Mouse (Mus musculus) adrenal gland, postnatal 4 days (tissue): ENCODE measurements at regions not wholly inside any gene's neighbourhood (a gene's known extent, or its start where the extent isn't known, plus 50 kb on each side); places are given as distances from the start of the nearest gene placed in this dataset.
"Not testable (repeated sequence)": the region's sequence is repeated elsewhere in the genome, so short reads cannot be mapped to it uniquely, and the experiment has no call there.

Experiments
- DNase-seq, 2 experiments: peaks; one replicate each; pipeline ENCODE4 v3.0.0; 2021 to 2022; ENCODE audit warnings: low spot score in 2 of 2, mixed read lengths in 2 of 2

DNA sequence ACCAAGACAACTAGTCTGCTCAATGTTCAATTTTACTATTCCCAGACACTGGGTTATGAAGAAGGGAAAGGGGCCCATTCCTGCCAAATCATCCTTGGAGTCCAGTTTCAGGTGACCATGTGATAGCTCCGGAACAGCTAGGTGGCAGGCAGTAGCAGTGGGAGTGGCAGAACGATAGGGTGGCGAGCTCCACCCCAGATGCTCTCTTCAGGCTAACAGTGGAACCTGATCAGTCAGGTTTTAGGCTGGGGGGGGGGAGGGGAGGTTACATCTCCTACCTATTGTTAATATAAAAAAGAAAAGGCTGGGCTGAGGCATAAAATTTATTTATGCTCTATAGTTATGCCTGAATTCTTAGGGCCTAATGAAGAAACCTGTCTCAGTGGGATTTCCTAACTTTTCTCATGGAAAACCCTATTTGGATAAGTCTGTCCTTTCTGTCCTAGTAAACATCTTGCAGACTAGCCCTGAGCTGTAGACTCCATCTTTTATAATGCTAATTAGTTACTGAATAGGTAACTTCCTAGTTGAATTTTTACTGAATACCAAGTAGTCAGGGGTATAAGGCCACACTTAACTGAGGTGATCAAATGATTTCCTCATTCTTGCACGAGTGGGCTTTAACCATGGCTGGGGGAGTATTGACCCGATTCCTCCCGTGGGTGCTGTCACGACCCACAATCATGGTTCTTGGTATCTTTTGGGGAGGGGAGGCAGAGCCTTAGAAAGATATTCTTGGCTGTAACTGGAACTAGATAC is 223.2 kb upstream of the Ell2 start:
- DNase-seq, result not testable (repeated sequence)

DNA sequence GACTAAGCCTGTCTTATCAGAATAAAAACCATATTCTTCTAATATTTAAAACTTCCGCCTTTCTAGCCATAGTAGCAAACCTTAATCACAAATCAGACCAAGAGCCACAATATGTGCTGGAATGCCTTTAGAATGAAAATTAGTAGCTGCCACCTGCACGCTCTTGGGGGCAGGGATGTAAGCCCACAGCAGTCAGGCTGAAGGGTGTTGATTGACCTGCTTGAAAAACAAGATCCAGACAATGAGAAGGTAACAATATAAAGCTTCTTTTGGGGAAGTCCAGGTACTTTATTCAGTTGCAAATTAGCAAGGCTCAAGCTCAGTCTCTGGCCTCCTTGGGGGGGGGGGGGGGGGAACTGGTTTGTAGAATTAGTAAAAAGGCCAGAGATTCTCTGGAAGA is 222.3 kb upstream of the Ell2 start:
- DNase-seq, result not testable (repeated sequence)

- DNase-seq, result no peak
These were observed 205.0 kb upstream of the Ell2 start for GRCm38 (mm10) chr13:75501530-75501929.

DNA sequence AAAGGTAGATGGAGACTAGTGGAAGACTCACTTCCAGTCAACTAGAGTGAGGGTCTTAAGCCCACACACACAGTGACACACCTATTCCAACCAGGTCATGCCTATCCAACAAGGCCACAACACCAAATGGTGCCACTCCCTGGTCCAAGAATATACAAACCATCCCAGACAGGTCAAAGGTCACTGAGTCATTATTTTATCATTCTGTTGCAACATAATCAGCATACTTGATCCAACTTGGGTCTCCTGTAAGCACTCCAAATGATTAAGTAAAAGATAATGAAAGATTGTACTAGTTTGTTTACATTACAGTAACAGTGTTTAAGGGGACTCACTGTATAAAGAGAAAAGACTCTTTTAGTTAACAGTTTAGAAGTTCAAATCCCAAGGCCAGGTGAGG is 203.2 kb upstream of the Ell2 start:
- no peak for DNase-seq

DNA sequence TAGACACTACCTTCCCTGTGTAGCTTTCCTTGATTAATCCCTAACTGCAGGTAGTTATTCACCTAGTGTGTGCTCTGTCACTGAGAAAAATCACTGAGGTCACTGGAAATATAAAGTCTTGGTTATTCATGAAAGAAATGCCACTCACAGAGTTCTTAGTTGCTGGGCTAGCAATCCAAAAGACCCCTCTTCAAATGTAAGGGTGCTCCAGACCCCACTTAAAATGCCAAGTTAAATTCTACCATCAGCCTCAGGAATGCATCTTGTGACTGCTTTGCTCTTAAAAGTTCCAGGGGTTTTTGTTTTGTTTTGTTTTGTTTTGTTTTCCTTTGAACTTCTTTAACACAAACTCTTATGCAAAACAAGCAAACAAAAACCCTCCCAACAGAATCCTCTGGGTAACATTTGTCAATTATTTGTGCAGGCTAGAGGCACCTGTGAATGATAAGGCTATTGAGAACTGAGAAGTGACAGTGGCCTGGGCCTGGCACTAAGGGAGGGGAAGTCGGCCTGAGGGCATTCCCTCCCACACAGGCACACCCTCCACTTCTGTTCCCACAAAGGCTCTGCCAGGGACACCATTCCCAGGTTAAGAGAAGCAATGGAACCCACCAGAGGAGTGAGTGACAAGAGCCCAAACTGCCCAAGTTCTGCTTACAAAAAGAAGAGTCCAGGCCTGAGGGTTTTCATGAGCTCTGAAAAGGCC is 192.1 kb upstream of the Ell2 start:
- DNase-seq, result no peak

GRCm38 (mm10) chr13:75523293-75524278 is 183.0 kb upstream of the Ell2 start:
- DNase-seq, result no peak

DNA sequence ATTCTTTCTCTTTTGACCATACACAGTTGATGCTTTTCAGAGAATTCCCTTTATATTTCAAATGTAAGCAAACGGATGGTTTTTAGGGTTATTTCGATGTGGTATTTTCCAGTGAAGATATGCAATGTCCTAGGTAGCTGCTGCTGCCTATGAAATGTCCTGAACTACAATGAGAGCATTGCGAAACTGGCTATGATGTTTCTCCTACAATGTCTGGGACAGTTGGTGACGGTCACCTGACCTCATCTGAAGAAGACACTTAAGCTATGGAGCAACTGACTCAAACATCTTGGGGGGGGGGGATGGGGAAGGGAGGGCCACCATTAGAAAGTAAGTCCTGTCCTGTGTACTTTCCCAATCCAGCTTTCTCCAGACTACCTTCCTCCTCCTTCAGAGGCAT is 182.1 kb upstream of the Ell2 start:
- no peak for DNase-seq

GRCm38 (mm10) chr13:75531566-75531965 is 175.0 kb upstream of the Ell2 start:
- DNase-seq, result no peak

DNA sequence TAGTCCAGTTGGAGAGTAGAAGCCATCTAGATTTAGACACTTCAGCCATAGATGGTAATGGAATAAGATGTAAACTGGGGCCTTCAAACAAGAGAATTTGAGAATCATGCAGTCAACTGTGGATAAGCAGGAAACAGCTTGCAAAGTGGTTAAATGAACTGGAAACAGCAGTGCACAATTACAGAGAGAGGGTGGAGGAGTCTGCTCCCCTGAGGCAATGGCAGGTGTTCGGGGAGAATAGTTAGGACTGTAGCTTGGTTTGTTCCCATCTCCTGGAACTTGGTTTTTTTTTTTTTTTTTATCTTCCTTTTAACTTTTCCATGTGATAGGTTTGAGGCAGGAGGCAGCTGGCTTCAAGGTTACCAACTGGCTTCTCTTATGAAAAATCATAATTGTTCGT is 165.1 kb upstream of the Ell2 start:
- no peak for DNase-seq

GRCm38 (mm10) chr13:75542253-75542945 is 164.2 kb upstream of the Ell2 start:
- peak in 1 of 2 experiments; percentile 6 for DNase-seq

GRCm38 (mm10) chr13:75542946-75543327 is 163.6 kb upstream of the Ell2 start:
- DNase-seq, result no peak

- DNase-seq, result no peak
These were observed 163.0 kb upstream of the Ell2 start for GRCm38 (mm10) chr13:75543595-75543994.

- DNase-seq, result no peak
These were observed 161.8 kb upstream of the Ell2 start for GRCm38 (mm10) chr13:75544728-75545127.

GRCm38 (mm10) chr13:75547791-75548190 is 158.8 kb upstream of the Ell2 start:
- DNase-seq, result no peak

GRCm38 (mm10) chr13:75578971-75579370 is 127.6 kb upstream of the Ell2 start:
- no peak for DNase-seq

DNA sequence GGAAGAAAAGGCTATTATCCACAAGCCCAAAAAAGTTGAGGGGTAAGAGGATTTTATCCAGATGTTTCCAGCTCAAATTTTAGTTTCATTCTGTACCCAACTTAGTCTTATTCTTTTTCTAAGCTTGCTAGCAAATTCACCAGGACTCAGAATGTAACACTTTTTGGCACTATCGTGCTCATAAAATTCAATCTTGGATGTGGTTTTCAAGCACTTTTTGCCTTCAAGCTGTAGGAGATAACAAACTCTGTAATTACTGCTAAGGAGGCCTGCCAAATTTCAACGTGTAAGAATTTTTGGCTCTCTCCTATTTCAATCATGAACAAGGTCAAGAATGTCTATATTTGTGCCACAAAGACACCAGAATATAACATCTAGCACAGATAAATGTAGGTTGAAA is 115.7 kb upstream of the Ell2 start:
- DNase-seq, result no peak

DNA sequence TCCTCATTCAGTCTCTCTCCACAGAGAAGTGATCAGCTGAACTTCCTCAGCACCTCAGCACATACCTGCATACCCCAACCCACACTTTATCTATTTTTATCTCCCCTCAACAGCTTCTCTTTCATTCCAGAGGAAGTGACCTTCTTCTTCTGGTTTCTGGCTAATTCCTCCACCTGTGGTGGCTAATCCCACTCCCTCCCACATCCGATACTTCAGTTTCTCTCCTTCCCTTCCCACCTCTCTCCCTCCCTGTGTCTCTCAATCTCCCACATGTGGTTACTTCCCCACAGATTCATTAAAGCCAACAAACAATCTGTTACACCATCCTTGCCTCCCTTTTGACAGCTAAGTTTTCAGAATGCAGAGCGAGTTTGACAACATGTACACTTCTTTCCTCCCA is 109.7 kb upstream of the Ell2 start:
- no peak for DNase-seq

- DNase-seq, result no peak
These were observed 108.4 kb upstream of the Ell2 start for GRCm38 (mm10) chr13:75598186-75598585.

DNA sequence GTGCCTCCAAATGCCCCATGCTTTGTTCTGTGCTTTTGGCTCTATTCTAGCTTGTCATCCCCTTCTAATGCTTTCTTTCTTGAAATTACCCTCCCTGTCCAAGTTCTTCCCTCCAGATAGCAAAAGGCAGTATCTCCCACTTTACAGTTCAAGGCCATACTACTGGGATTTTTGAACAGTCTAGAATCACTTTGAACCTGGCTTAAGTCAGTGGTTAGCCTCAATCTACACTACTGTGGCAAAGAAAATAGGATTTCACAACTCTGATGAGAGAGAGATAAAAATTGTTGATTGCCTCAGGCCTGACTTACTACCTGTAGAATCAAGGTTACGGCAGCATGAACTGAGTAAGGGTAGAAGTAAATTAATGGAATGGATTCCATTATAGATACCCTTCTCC is 107.9 kb upstream of the Ell2 start:
- DNase-seq, result no peak

DNA sequence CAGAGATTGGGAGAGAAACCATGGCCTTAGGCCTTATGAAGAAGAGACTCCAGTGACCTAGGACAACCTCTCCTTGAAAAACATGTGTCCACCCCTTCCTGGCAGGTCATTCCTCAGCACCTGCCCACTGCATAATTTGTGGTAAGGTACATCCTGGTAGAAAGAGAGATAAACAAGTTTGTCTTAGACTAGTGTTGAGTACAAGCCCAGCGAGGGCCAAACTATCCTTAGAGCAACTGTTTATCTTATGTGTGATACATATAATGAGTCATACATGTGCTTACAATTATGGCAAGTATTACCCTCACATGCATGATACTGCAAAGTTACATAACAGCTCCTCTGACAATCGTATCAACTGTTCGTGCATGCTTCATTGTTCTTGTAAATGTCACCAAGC is 83.3 kb upstream of the Ell2 start:
- no peak for DNase-seq

- no peak for DNase-seq
These were observed 79.2 kb upstream of the Ell2 start for GRCm38 (mm10) chr13:75627405-75627804.
